Comparison of ENCODE assay signal across 9 mouse cellular contexts in the genomic region with DNA sequence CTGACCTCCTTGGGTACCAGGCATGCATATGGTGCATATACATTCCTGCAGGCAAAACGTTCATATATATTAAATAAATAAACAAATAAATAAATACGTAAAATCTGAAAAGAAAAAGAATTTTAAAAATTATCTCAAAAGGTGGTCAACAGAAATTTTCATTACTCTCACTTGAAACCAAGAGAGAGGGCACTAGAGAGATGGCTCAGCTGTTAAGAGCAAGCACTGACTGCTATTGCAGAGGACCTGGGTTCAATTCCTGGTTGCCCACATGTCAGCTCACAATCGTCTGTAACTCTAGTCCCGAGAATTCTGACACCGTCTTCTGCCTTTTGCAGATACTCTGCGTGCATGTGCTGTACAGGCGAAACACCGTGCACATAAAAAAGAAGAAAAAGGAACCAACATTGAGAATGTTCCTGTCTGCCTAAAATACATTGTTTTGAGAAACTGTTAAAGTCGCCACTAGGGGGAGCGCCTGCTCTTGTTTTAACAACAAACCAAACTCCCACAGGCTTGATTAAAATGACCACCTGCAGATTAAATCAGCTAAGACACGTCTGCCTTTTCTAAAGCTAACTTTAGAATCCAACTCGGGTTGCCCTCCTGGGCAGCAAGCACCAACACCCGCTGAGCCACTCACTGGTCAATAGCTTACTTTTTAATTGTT. TPM values are rescaled to one million over a fixed set of nuclear protein-coding genes. Genes with fewer than 3 reads are reported as not detected.
A peak's percentile ranks its signal among the peaks of the same experiment; 100 is the strongest.
DNase-seq lines count a peak whose midpoint lies in the region; TF ChIP-seq lines count a peak whose summit lies in the region.
"Had no signal": no experiment of that assay in that cellular context is flagged by ENCODE, and none has a peak within 500 bp of the region (broad histone marks: within the 10 kb centered on the region; RNA-seq: fewer than 3 reads in every experiment).

No protein-coding gene starts in this region.

- H3K27ac ChIP-seq in heart, adult 2 months = no peak overlapping the region
- H3K27ac ChIP-seq: hindbrain, embryonic 15.5 days had no signal

- 12% methylated on average over 13 of the region's 13 CpGs for WGBS in heart, adult 2 months

- no peak overlapping the region for H3K9ac ChIP-seq in heart, adult 2 months (ENCODE audit: low read depth, low read length)
- H3K9ac ChIP-seq: hindbrain, embryonic 15.5 days had no signal

- H3K4me3 ChIP-seq in heart, adult 2 months = no peak overlapping the region
- H3K4me3 ChIP-seq: hindbrain, embryonic 15.5 days had no signal

- no peak for TF ChIP-seq EP300 in heart, adult 2 months (IDR thresholded peaks at IDR 0.05; ENCODE audit: insufficient read depth, low read depth, low read length)

- DNase-seq in CD4-positive, CD25-positive, alpha-beta regulatory T cell, adult 2 months (ENCODE audit: low read depth, low spot score) = peak; percentile 91
- peak; percentile 86 for DNase-seq in R1 (ENCODE audit: low read depth, low spot score)
- DNase-seq in cerebellum, postnatal 36 days = peak; percentile 86 to 94
- DNase-seq in heart, adult 2 months = peak; percentile 84 to 85
- peak; percentile 89 for DNase-seq in layer of hippocampus, adult 9-11 months
- peak; percentile 94 for DNase-seq in lung, postnatal 14 days
- peak; percentile 59 for DNase-seq in right cerebral cortex, postnatal 25 days
- peak; percentile 70 for DNase-seq in yolk sac, embryonic 10.5 days (ENCODE audit: low spot score)

- H3K79me2 ChIP-seq in heart, adult 2 months (replicated peaks; ENCODE audit: control insufficient read depth, insufficient read depth, low read length) = no peaks in the 10 kb centered on the region

- no peak for TF ChIP-seq POLR2A in heart, adult 2 months (IDR thresholded peaks at IDR 0.05; ENCODE audit: insufficient read depth, low read depth, low read length)

- H3K27me3 ChIP-seq in heart, adult 2 months (ENCODE audit: control insufficient read depth, insufficient read depth, low read length) = no peaks in the 10 kb centered on the region
- H3K27me3 ChIP-seq: hindbrain, embryonic 15.5 days had no signal

- H3K4me1 ChIP-seq in heart, adult 2 months (ENCODE audit: control insufficient read depth, insufficient read depth, low read length) = peaks cover 6% of the 10 kb centered on the region

- no peaks in the 10 kb centered on the region for H3K36me3 ChIP-seq in heart, adult 2 months (ENCODE audit: control insufficient read depth, insufficient read depth, low read length)
- H3K36me3 ChIP-seq: hindbrain, embryonic 15.5 days had no signal

- TF ChIP-seq CTCF in heart, adult 2 months (IDR thresholded peaks at IDR 0.05) = peak; percentile 90

- intact Hi-C loops in heart, adult 2 months (cut with DNase I) = loop anchor here (1.0 to 5.0 kb wide), 2 partner anchors 40 to 69 kb away; no protein-coding TSS in a partner anchor

RNA-seq across cellular contexts. Expression of a gene that starts 1.9 kb away (rescaled TPM):
- 10 to 100 TPM; 10.9 TPM for total RNA-seq in heart, adult 2 months (2021)
- 6.1 and 7.0 TPM in 2 replicates for polyA plus RNA-seq in heart, adult 2 months (2012; rRNA removed)

RNA-seq across cellular contexts. Expression of a gene that starts 15.7 kb away (rescaled TPM):
- total RNA-seq in heart, adult 2 months (2021) = 1 to 10 TPM; 2.8 to 3.0 TPM
- polyA plus RNA-seq in heart, adult 2 months (2012; rRNA removed) = 12.2 and 21.0 TPM in 2 replicates
- polyA plus RNA-seq: hindbrain, embryonic 15.5 days had no signal

RNA-seq across cellular contexts. Expression of a gene that starts 19.4 kb away (rescaled TPM):
- 100 to 1,000 TPM; 622 to 797 TPM for total RNA-seq in heart, adult 2 months (2021)
- polyA plus RNA-seq in heart, adult 2 months (2012; rRNA removed) = 268 and 420 TPM in 2 replicates

RNA-seq across cellular contexts. Expression of a gene that starts 34.2 kb away (rescaled TPM):
- total RNA-seq in heart, adult 2 months (2021) = 10 to 100 TPM; 14.2 to 16.1 TPM
- polyA plus RNA-seq in heart, adult 2 months (2012; rRNA removed) = 16.8 and 20.4 TPM in 2 replicates

RNA-seq across cellular contexts. Expression of a gene that starts 36.5 kb away (rescaled TPM):
- under 1 TPM in 1 of 2 experiments, not detected in 1; 0.34 TPM for total RNA-seq in heart, adult 2 months (2021)
- polyA plus RNA-seq in heart, adult 2 months (2012; rRNA removed) = 1.0 and 3.6 TPM in 2 replicates
